Mouse (Mus musculus) hindbrain, embryonic 13.5 days (tissue): Measurements from ENCODE around the gene Rab29. TPM values are rescaled to one million over a fixed set of nuclear protein-coding genes. Genes with fewer than 3 reads are reported as not detected.
"Not testable (repeated sequence)": the region's sequence is repeated elsewhere in the genome, so short reads cannot be mapped to it uniquely, and the experiment has no call there.

Experiments
- ATAC-seq: fragments of 200-750 bp; cut with Nextera tagmentation; 2 replicates; pipeline ENCODE4 v1.8.0; 2017; ENCODE audit warnings: moderate TSS enrichment; ENCODE audit not compliant: low FRiP score
- H3K27ac ChIP-seq: fragments of 300-500 bp; sonication (generic); 2 replicates; pipeline ENCODE4 v1.5.1; 2015; ENCODE audit warnings: inconsistent platforms, mild to moderate bottlenecking, moderate library complexity
- H3K27me3 ChIP-seq: fragments of 300-500 bp; sonication (generic); 2 replicates; pipeline ENCODE4 v1.6.1; 2015; ENCODE audit warnings: mild to moderate bottlenecking, inconsistent platforms
- H3K36me3 ChIP-seq: fragments of 300-500 bp; sonication (generic); 2 replicates; pipeline ENCODE4 v1.6.1; 2015; ENCODE audit warnings: mild to moderate bottlenecking, inconsistent platforms
- H3K4me1 ChIP-seq: fragments of 300-500 bp; sonication (generic); replicated peaks from 2 replicates; pipeline ENCODE4 v1.6.1; 2015; ENCODE audit warnings: inconsistent platforms
- H3K4me2 ChIP-seq: fragments of 300-500 bp; sonication (generic); 2 replicates; pipeline ENCODE4 v1.6.1; 2015; ENCODE audit warnings: inconsistent platforms, mild to moderate bottlenecking, moderate library complexity
- H3K4me3 ChIP-seq: fragments of 300-500 bp; sonication (generic); 2 replicates; pipeline ENCODE4 v1.5.1; 2015; ENCODE audit warnings: mild to moderate bottlenecking, inconsistent platforms
- H3K9ac ChIP-seq: fragments of 300-500 bp; sonication (generic); 2 replicates; pipeline ENCODE4 v1.6.1; 2015; ENCODE audit warnings: mild to moderate bottlenecking, inconsistent platforms
- H3K9me3 ChIP-seq: fragments of 300-500 bp; sonication (generic); 2 replicates; pipeline ENCODE4 v1.6.1; 2016; ENCODE audit warnings: inconsistent platforms
- WGBS: fragments of 180-500 bp; shearing (Covaris S2); methylation state at CpG from one replicate; pipeline ENCODE4 v1.1.7; 2015; 5-methylcytosine and 5-hydroxymethylcytosine counted together
- polyA plus RNA-seq: library from polyadenylated mRNA; unstranded; fragments of >200 nt; fragmentation: Nextera tagmentation; extraction: Ambion mirVana; gene quantifications from 2 replicates; pipeline ENCODE4 v1.2.1, GENCODE M21; 2015

Gene Rab29
- 8.0 TPM in 2 replicates for polyA plus RNA-seq

- peaks cover 5% of the 10 kb centered on the region for H3K4me1 ChIP-seq
- peak within 1 kb of the TSS; percentile 75 for H3K4me2 ChIP-seq
- peak; percentile 97 for ATAC-seq
- no peaks in the 10 kb centered on the region for H3K36me3 ChIP-seq
- peak within 1 kb of the TSS; percentile 55 for H3K4me3 ChIP-seq
- 2% methylated on average over 46 of the region's 46 CpGs for WGBS
- peaks cover 9% of the 10 kb centered on the region for H3K27me3 ChIP-seq
- no peak within 1 kb of the TSS for H3K27ac ChIP-seq
- H3K9me3 ChIP-seq, result no peaks in the 10 kb centered on the region
- peak within 1 kb of the TSS; percentile 67 for H3K9ac ChIP-seq
Measured at GRCm38 (mm10) chr1:131867093-131867945, at the start of gene Rab29. TSS of gene Rab29 (plus strand) at chr1:131867224.

- not testable (repeated sequence) for H3K27me3 ChIP-seq, H3K4me1 ChIP-seq, H3K4me3 ChIP-seq, H3K36me3 ChIP-seq, ATAC-seq, H3K9ac ChIP-seq, H3K9me3 ChIP-seq, H3K27ac ChIP-seq, H3K4me2 ChIP-seq
- WGBS, result 77% methylated on average over 9 of the region's 9 CpGs
Measured at GRCm38 (mm10) chr1:131820353-131820752, 46.7 kb upstream of the Rab29 start.

- Histone ChIP-seq H3K4me2 (no peak overlapping the region), H3K27ac (no peak overlapping the region), H3K4me1 (no peaks in the 10 kb centered on the region), H3K36me3 (no peaks in the 10 kb centered on the region), H3K4me3 (no peak overlapping the region), H3K9ac (no peak overlapping the region), H3K27me3 (0 out of 2 replicates have a peak, but pooled peaks cover 2% of the 10 kb centered on the region), H3K9me3 (peaks cover 6% of the 10 kb centered on the region; the same call in 1 of the 2 replicates)
- no peak for ATAC-seq
- WGBS, result 78% methylated on average over 10 of the region's 10 CpGs
Measured at GRCm38 (mm10) chr1:131820887-131821328, 46.1 kb upstream of the Rab29 start.

GRCm38 (mm10) chr1:131822292-131822691, 44.7 kb upstream of the Rab29 start:
- ATAC-seq, result no peak
- 80% methylated on average over 8 of the region's 8 CpGs for WGBS
- no peak overlapping the region for H3K27ac ChIP-seq
- no peak overlapping the region for H3K4me3 ChIP-seq
- peaks cover 5% of the 10 kb centered on the region; the same call in 1 of the 2 replicates for H3K4me1 ChIP-seq
- no peaks in the 10 kb centered on the region for H3K36me3 ChIP-seq
- peaks cover 6% of the 10 kb centered on the region; the same call in 1 of the 2 replicates for H3K9me3 ChIP-seq
- H3K27me3 ChIP-seq, result 0 out of 2 replicates have a peak, but pooled peaks cover 2% of the 10 kb centered on the region
- no peak overlapping the region for H3K9ac ChIP-seq
- H3K4me2 ChIP-seq, result no peak overlapping the region

GRCm38 (mm10) chr1:131822856-131823492, 44.0 kb upstream of the Rab29 start:
- H3K27ac ChIP-seq, result no peak overlapping the region
- H3K36me3 ChIP-seq, result no peaks in the 10 kb centered on the region
- H3K4me2 ChIP-seq, result no peak overlapping the region
- H3K9me3 ChIP-seq, result peaks cover 6% of the 10 kb centered on the region; the same call in 1 of the 2 replicates
- no peak overlapping the region for H3K9ac ChIP-seq
- 97% methylated on average over 1 of the region's 1 CpGs for WGBS
- H3K4me3 ChIP-seq, result no peak overlapping the region
- H3K4me1 ChIP-seq, result peaks cover 6% of the 10 kb centered on the region; the same call in 1 of the 2 replicates
- H3K27me3 ChIP-seq, result 0 out of 2 replicates have a peak, but pooled peaks cover 2% of the 10 kb centered on the region
- no peak for ATAC-seq

GRCm38 (mm10) chr1:131823563-131823962, 43.5 kb upstream of the Rab29 start:
- H3K36me3 ChIP-seq, result no peaks in the 10 kb centered on the region
- H3K4me1 ChIP-seq, result peaks cover 8% of the 10 kb centered on the region
- WGBS, result 75% methylated on average over 5 of the region's 5 CpGs
- no peak overlapping the region for H3K4me2 ChIP-seq
- no peak overlapping the region for H3K27ac ChIP-seq
- no peak for ATAC-seq
- no peak overlapping the region for H3K9ac ChIP-seq
- 0 out of 2 replicates have a peak, but pooled peaks cover 2% of the 10 kb centered on the region for H3K27me3 ChIP-seq
- H3K9me3 ChIP-seq, result peaks cover 6% of the 10 kb centered on the region; the same call in 1 of the 2 replicates
- H3K4me3 ChIP-seq, result no peak overlapping the region

GRCm38 (mm10) chr1:131824528-131825181, 42.4 kb upstream of the Rab29 start:
- no peak overlapping the region for H3K9ac ChIP-seq
- no peak for ATAC-seq
- no peaks in the 10 kb centered on the region for H3K36me3 ChIP-seq
- H3K9me3 ChIP-seq, result 0 out of 2 replicates have a peak, but pooled peaks cover under 1% of the 10 kb centered on the region
- 0 out of 2 replicates have a peak, but pooled peaks cover 2% of the 10 kb centered on the region for H3K27me3 ChIP-seq
- 90% methylated on average over 11 of the region's 11 CpGs for WGBS
- H3K4me2 ChIP-seq, result no peak overlapping the region
- H3K27ac ChIP-seq, result no peak overlapping the region
- peaks cover 19% of the 10 kb centered on the region for H3K4me1 ChIP-seq
- H3K4me3 ChIP-seq, result no peak overlapping the region

GRCm38 (mm10) chr1:131827207-131827786, 39.7 kb upstream of the Rab29 start, which contains the start of gene Slc41a1:
TSS of gene Slc41a1 (plus strand) at chr1:131827493.
- Histone ChIP-seq H3K27ac (peak within 1 kb of the TSS; percentile 86), H3K27me3 (0 out of 2 replicates have a peak, but pooled peaks cover 2% of the 10 kb centered on the region), H3K4me1 (peaks cover 46% of the 10 kb centered on the region), H3K9me3 (no peaks in the 10 kb centered on the region), H3K9ac (peak within 1 kb of the TSS; percentile 87), H3K4me2 (peak within 1 kb of the TSS; percentile 82), H3K4me3 (peak within 1 kb of the TSS; percentile 76), H3K36me3 (peaks cover 9% of the 10 kb centered on the region; the same call in 1 of the 2 replicates)
- ATAC-seq, result peak; percentile 68
- 3% methylated on average over 25 of the region's 25 CpGs for WGBS

- Histone ChIP-seq H3K4me3 (peak overlapping the region; percentile 76), H3K9me3 (no peaks in the 10 kb centered on the region), H3K4me1 (peaks cover 51% of the 10 kb centered on the region), H3K9ac (peak overlapping the region; percentile 87), H3K4me2 (peak overlapping the region; percentile 82), H3K36me3 (peaks cover 9% of the 10 kb centered on the region; the same call in 1 of the 2 replicates), H3K27me3 (0 out of 2 replicates have a peak, but pooled peaks cover 2% of the 10 kb centered on the region), H3K27ac (peak overlapping the region; percentile 86)
- WGBS, result under 1% methylated on average over 36 of the region's 36 CpGs
- ATAC-seq, result peak; percentile 96
Measured at GRCm38 (mm10) chr1:131827787-131828258, 39.2 kb upstream of the Rab29 start.

GRCm38 (mm10) chr1:131828297-131829126, 38.5 kb upstream of the Rab29 start:
- H3K36me3 ChIP-seq, result peaks cover 10% of the 10 kb centered on the region; the same call in 1 of the 2 replicates
- H3K4me2 ChIP-seq, result peak overlapping the region; percentile 82
- peak overlapping the region; percentile 86 for H3K27ac ChIP-seq
- H3K27me3 ChIP-seq, result 0 out of 2 replicates have a peak, but pooled peaks cover 2% of the 10 kb centered on the region
- H3K9ac ChIP-seq, result peak overlapping the region; percentile 87
- peak; percentile 73 for ATAC-seq
- 4% methylated on average over 18 of the region's 22 CpGs for WGBS
- peaks cover 56% of the 10 kb centered on the region for H3K4me1 ChIP-seq
- peak overlapping the region; percentile 76 for H3K4me3 ChIP-seq
- H3K9me3 ChIP-seq, result no peaks in the 10 kb centered on the region
